Mouse (Mus musculus) neural tube, embryonic 15.5 days (tissue): ENCODE results near the gene Macrod1. TPM values are rescaled to one million over a fixed set of nuclear protein-coding genes. Genes with fewer than 3 reads are reported as not detected.
A peak's percentile ranks its signal among the peaks of the same experiment; 100 is the strongest.

Source experiments
- ATAC-seq: fragments of 200-750 bp; cut with Nextera tagmentation; 2 replicates; pipeline ENCODE4 v1.8.0; 2017; ENCODE audit warnings: mild to moderate bottlenecking, moderate TSS enrichment, moderate library complexity; ENCODE audit not compliant: low FRiP score
- H3K27ac ChIP-seq: fragments of 300-500 bp; sonication (generic); replicated peaks from 2 replicates; pipeline ENCODE4 v1.5.1; 2015; ENCODE audit warnings: mild to moderate bottlenecking, inconsistent platforms
- H3K27me3 ChIP-seq: fragments of 300-500 bp; sonication (generic); replicated peaks from 2 replicates; pipeline ENCODE4 v1.6.1; 2015; ENCODE audit warnings: inconsistent platforms
- H3K36me3 ChIP-seq: fragments of 300-500 bp; sonication (generic); 2 replicates; pipeline ENCODE4 v1.6.1; 2015; ENCODE audit warnings: inconsistent platforms
- H3K4me1 ChIP-seq: fragments of 300-500 bp; sonication (generic); 2 replicates; pipeline ENCODE4 v1.6.1; 2015; ENCODE audit warnings: inconsistent platforms
- H3K4me2 ChIP-seq: fragments of 300-500 bp; sonication (generic); 2 replicates; pipeline ENCODE4 v1.6.1; 2015; ENCODE audit warnings: inconsistent platforms, mild to moderate bottlenecking, moderate library complexity
- H3K4me3 ChIP-seq: fragments of 300-500 bp; sonication (generic); replicated peaks from 2 replicates; pipeline ENCODE4 v1.5.1; 2015; ENCODE audit warnings: mild to moderate bottlenecking, inconsistent platforms
- H3K9ac ChIP-seq: fragments of 300-500 bp; sonication (generic); replicated peaks from 2 replicates; pipeline ENCODE4 v1.6.1; 2015; ENCODE audit warnings: mild to moderate bottlenecking, inconsistent platforms
- H3K9me3 ChIP-seq: fragments of 300-500 bp; sonication (generic); replicated peaks from 2 replicates; pipeline ENCODE4 v1.6.1; 2016; ENCODE audit warnings: inconsistent platforms
- WGBS: fragments of 180-500 bp; shearing (Covaris S2); methylation state at CpG from one replicate; pipeline ENCODE4 v1.1.7; 2015; ENCODE audit warnings: mixed read lengths; 5-methylcytosine and 5-hydroxymethylcytosine counted together
- polyA plus RNA-seq: library from polyadenylated mRNA; unstranded; fragments of >200 nt; fragmentation: Nextera tagmentation; extraction: Ambion mirVana; gene quantifications from 2 replicates; pipeline ENCODE4 v1.2.1, GENCODE M21; 2015

Gene Macrod1
- polyA plus RNA-seq, 1 experiment from 2014 or later: 7.2 TPM

GRCm38 (mm10) chr19:7236742-7237141, 180.1 kb downstream of the Macrod1 start:
- Histone ChIP-seq H3K36me3 (peaks cover 23% of the 10 kb centered on the region), H3K4me2 (no peak overlapping the region), H3K27ac (no peak overlapping the region), H3K9me3 (no peaks in the 10 kb centered on the region), H3K9ac (no peak overlapping the region), H3K27me3 (no peaks in the 10 kb centered on the region), H3K4me3 (no peak overlapping the region), H3K4me1 (peaks cover 38% of the 10 kb centered on the region)
- no peak for ATAC-seq
- 77% methylated on average over 4 of the region's 4 CpGs for WGBS

- Histone ChIP-seq H3K4me1 (peaks cover 38% of the 10 kb centered on the region), H3K4me3 (peak overlapping the region; percentile 56), H3K9me3 (no peaks in the 10 kb centered on the region), H3K4me2 (peak overlapping the region; percentile 97), H3K27ac (no peak overlapping the region), H3K9ac (peak overlapping the region; percentile 73), H3K27me3 (0 out of 2 replicates have a peak, but pooled peaks cover 3% of the 10 kb centered on the region), H3K36me3 (0 out of 2 replicates have a peak, but pooled peaks cover under 1% of the 10 kb centered on the region)
- ATAC-seq: no peak
- WGBS: 92% methylated on average over 3 of the region's 3 CpGs
These were observed 183.0 kb downstream of the Macrod1 start for GRCm38 (mm10) chr19:7239574-7239973.

DNA sequence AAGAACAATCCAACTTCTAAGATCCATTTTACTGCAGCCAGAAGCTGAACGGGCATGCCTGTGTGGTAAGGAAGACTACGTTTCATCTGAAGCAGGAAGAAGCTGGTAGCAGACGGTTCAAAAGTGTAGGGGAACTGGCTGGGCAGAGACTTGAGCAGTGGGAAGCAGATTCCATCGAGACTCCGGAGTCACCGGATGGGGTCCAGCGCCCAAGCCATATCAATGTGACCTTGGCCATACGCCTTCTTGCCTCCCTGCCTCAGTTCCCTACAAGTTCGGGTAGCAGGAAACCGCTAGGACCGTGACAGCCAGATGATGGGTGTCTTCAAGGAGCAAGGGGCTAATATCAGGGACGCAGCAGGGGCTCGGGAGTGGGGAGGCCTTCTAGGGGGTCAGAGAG, 183.7 kb downstream of the Macrod1 start:
- H3K9ac ChIP-seq: peak overlapping the region; percentile 73
- peaks cover 35% of the 10 kb centered on the region for H3K4me1 ChIP-seq
- H3K27me3 ChIP-seq: 0 out of 2 replicates have a peak, but pooled peaks cover 3% of the 10 kb centered on the region
- no peaks in the 10 kb centered on the region for H3K36me3 ChIP-seq
- H3K4me3 ChIP-seq: peak overlapping the region; percentile 56
- H3K9me3 ChIP-seq: no peaks in the 10 kb centered on the region
- 1% methylated on average over 13 of the region's 13 CpGs for WGBS
- no peak for ATAC-seq
- peak overlapping the region; percentile 97 for H3K4me2 ChIP-seq
- H3K27ac ChIP-seq: peak overlapping the region; percentile 83

DNA sequence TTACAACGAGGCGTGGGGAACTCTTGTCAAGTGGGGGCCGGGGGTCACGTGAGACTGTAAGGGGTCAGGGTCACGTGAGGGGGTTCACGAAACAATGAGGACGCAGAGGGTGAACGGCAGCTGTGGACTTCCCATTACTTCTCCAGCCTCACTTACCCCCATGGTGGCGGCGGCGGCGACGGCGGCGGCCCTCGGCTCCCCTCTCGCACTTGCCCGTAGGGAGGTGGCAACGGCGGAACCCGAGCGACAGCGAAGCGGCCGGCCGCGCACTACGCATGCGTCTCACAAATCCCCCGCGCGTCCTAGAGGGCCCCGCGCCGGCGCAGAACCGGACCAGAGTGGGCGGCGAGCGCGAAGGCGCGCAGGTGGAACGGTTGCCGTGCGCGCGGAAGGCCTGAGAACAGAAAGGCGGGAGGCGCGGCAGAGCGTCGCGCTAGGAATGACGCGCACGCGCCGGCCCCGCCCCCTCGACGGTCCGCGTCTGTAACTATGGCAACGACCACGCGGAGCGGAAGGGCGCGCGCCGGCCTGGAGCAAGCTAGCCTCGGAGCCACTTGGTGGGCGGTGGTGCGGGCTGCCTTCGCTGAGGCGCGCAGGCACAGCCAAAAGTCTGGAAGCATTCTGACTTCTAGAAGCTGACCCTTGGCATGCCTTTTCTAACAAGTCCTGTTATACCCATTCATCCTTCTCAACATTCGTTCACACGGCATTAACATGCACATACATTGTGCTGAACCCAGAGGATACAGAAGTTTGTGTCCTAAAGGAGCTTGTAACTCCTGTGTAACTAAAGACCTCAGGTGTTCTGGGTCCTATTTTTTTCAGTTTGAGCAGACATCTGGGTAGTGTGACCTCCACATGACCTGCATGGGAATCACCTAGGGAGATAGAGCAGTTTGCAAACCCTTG, 184.4 kb downstream of the Macrod1 start, which contains the start of gene Naa40:
Gene Naa40, minus strand, starts transcription at position 402 of the 909 bp plus-strand sequence.
- Histone ChIP-seq H3K4me1 (peaks cover 35% of the 10 kb centered on the region), H3K27ac (peak within 1 kb of the TSS; percentile 83), H3K36me3 (no peaks in the 10 kb centered on the region), H3K4me3 (peak within 1 kb of the TSS; percentile 56), H3K9ac (peak within 1 kb of the TSS; percentile 73), H3K4me2 (peak within 1 kb of the TSS; percentile 97), H3K9me3 (no peaks in the 10 kb centered on the region), H3K27me3 (0 out of 2 replicates have a peak, but pooled peaks cover 3% of the 10 kb centered on the region)
- peak; percentile 97 for ATAC-seq
- under 1% methylated on average over 79 of the region's 80 CpGs for WGBS

- Histone ChIP-seq H3K27ac (no peak overlapping the region), H3K9me3 (no peaks in the 10 kb centered on the region), H3K4me2 (no peak overlapping the region), H3K36me3 (no peaks in the 10 kb centered on the region), H3K9ac (no peak overlapping the region), H3K27me3 (0 out of 2 replicates have a peak, but pooled peaks cover 3% of the 10 kb centered on the region), H3K4me3 (no peak overlapping the region), H3K4me1 (peaks cover 6% of the 10 kb centered on the region)
- ATAC-seq: no peak
- 84% methylated on average over 3 of the region's 3 CpGs for WGBS
These were observed 189.4 kb downstream of the Macrod1 start for GRCm38 (mm10) chr19:7246021-7246420.

Other genes starting within 250 kb of the Macrod1 start
- gene Rps6ka4, start 216.2 kb upstream of the Macrod1 start, polyA plus RNA-seq: 15.7 and 16.2 TPM in 2 replicates
- 0.92 and 1.8 TPM in 2 replicates for gene Ccdc88b, start 198.6 kb upstream of the Macrod1 start, polyA plus RNA-seq
- gene Trmt112, start 147.1 kb upstream of the Macrod1 start, polyA plus RNA-seq: 103 and 113 TPM in 2 replicates
- 392 and 417 TPM in 2 replicates for gene Prdx5, start 146.7 kb upstream of the Macrod1 start, polyA plus RNA-seq
- 16.9 and 17.1 TPM in 2 replicates for gene Esrra, start 135.0 kb upstream of the Macrod1 start, polyA plus RNA-seq
- 6.8 TPM in 2 replicates for gene Catsperz, start 131.4 kb upstream of the Macrod1 start, polyA plus RNA-seq
- 11.8 and 13.8 TPM in 2 replicates for gene Kcnk4, start 122.3 kb upstream of the Macrod1 start, polyA plus RNA-seq
- gene Bad, start 114.9 kb upstream of the Macrod1 start, polyA plus RNA-seq: 90.8 and 90.9 TPM in 2 replicates
- gene Gpr137, start 114.3 kb upstream of the Macrod1 start, polyA plus RNA-seq: 59.8 and 72.3 TPM in 2 replicates
- gene Ppp1r14b, start 81.8 kb upstream of the Macrod1 start, polyA plus RNA-seq: 141 and 159 TPM in 2 replicates
- 14.1 and 23.4 TPM in 2 replicates for gene Plcb3, start 80.3 kb upstream of the Macrod1 start, polyA plus RNA-seq
- gene Fkbp2, start 76.3 kb upstream of the Macrod1 start, polyA plus RNA-seq: 174 and 190 TPM in 2 replicates
- gene Vegfb, start 69.2 kb upstream of the Macrod1 start, polyA plus RNA-seq: 68.6 and 83.1 TPM in 2 replicates
- 24.8 and 28.1 TPM in 2 replicates for gene Dnajc4, start 64.2 kb upstream of the Macrod1 start, polyA plus RNA-seq
- gene Nudt22, start 60.7 kb upstream of the Macrod1 start, polyA plus RNA-seq: 24.8 and 25.9 TPM in 2 replicates
- 16.5 and 22.1 TPM in 2 replicates for gene Trpt1, start 60.7 kb upstream of the Macrod1 start, polyA plus RNA-seq
- 4.6 and 19.6 TPM in 2 replicates for gene Fermt3, start 37.3 kb upstream of the Macrod1 start, polyA plus RNA-seq
- 210 and 232 TPM in 2 replicates for gene Stip1, start 16.8 kb upstream of the Macrod1 start, polyA plus RNA-seq
- 10.5 and 10.9 TPM in 2 replicates for gene Flrt1, start 48.9 kb downstream of the Macrod1 start, polyA plus RNA-seq
- gene Otub1, start 149.5 kb downstream of the Macrod1 start, polyA plus RNA-seq: 226 and 235 TPM in 2 replicates
- 1,209 and 1,254 TPM in 2 replicates for gene Cox8a, start 160.8 kb downstream of the Macrod1 start, polyA plus RNA-seq
- 59.6 and 61.3 TPM in 2 replicates for gene Naa40, start 184.4 kb downstream of the Macrod1 start, polyA plus RNA-seq
- gene Rcor2, start 210.5 kb downstream of the Macrod1 start, polyA plus RNA-seq: 14.8 and 15.3 TPM in 2 replicates